Mouse (Mus musculus): ENCODE results near the gene Cym. TPM values are rescaled to one million over a fixed set of nuclear protein-coding genes. Genes with fewer than 3 reads are reported as not detected.

The Cym gene
- 0.18 TPM in 1 of 2 replicates, not detected in the other for polyA plus RNA-seq (2016; fragmentation: Nextera tagmentation; extraction: Ambion mirVana)

DNA sequence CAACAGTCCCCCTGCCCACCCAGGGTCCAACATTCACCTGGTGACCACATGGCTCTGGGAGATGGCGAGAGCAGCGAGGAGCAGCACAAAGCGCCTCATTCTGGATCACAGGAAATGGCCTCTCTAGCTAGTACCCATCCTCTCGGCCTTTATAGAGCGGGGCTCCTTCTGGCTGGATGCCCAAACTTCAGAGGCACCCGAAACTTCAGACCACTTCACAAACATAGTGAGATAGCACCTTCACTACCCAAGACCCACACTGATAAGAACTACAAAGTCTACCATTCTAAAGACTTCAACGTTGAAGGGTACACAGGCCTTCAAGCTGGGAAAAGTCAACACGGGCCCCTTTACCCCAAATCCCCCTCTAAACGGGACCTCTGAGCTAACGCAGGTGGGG is at the start of gene Cym:
Gene Cym (minus strand): TSS at position 125 of the 400 bp plus-strand sequence.
- H3K9ac ChIP-seq, result no peak within 1 kb of the TSS
- H3K4me3 ChIP-seq, result no peak within 1 kb of the TSS
- H3K4me2 ChIP-seq, result no peak within 1 kb of the TSS
- 0 out of 2 replicates have a peak, but pooled peaks cover 3% of the 10 kb centered on the region for H3K27me3 ChIP-seq (replicated peaks)
- H3K9me3 ChIP-seq (replicated peaks), result peaks cover 5% of the 10 kb centered on the region
- ATAC-seq (ENCODE audit: insufficient number of reproducible peaks, low FRiP score), result no peak
- H3K27ac ChIP-seq (ENCODE audit: poor library complexity, severe bottlenecking), result no peak within 1 kb of the TSS
- no peaks in the 10 kb centered on the region for H3K36me3 ChIP-seq
- no peaks in the 10 kb centered on the region for H3K4me1 ChIP-seq (replicated peaks)
- WGBS, result 60% methylated on average over 10 of the region's 10 CpGs

DNA sequence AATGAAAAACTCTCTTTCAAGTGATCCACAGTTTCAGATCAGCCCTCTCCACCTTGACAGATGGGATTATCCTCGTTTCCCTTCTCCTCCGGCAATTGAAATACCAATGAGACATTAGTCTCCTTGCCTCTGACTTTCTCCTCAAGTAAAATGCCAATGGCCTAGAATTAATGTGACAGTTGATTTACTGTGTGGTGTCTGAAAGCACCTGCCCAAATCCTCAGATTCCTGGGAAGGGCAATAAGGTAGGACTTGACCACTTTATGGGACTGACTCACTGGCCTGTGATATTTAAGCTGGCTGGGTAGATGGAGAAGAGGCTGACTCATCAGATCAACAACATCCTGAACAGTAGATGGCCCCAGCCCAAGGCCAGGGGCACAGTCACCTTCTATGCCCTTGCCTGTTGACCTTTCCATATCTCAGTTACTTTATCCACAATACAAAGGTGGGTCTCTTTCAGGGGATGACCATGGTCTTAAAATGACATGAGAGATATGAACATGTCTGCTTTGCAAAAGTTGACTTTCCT is 45.3 kb upstream of the Cym start:
- ATAC-seq (ENCODE audit: insufficient number of reproducible peaks, low FRiP score), result no peak
- Histone ChIP-seq H3K9ac (no peak overlapping the region), H3K4me1 (replicated peaks) (no peaks in the 10 kb centered on the region), H3K9me3 (replicated peaks) (no peaks in the 10 kb centered on the region), H3K4me2 (no peak overlapping the region), H3K36me3 (no peaks in the 10 kb centered on the region), H3K27ac (ENCODE audit: poor library complexity, severe bottlenecking) (no peak overlapping the region), H3K27me3 (replicated peaks) (no peaks in the 10 kb centered on the region; the same call in 1 of the 2 replicates), H3K4me3 (no peak overlapping the region)
- 71% methylated on average over 2 of the region's 2 CpGs for WGBS

GRCm38 (mm10) chr3:107261851-107262165 is 40.3 kb upstream of the Cym start:
- WGBS, result 72% methylated on average over 7 of the region's 7 CpGs
- Histone ChIP-seq H3K4me2 (no peak overlapping the region), H3K4me3 (no peak overlapping the region), H3K36me3 (no peaks in the 10 kb centered on the region), H3K9me3 (replicated peaks) (no peaks in the 10 kb centered on the region), H3K4me1 (replicated peaks) (0 out of 2 replicates have a peak, but pooled peaks cover 4% of the 10 kb centered on the region), H3K27me3 (replicated peaks) (no peaks in the 10 kb centered on the region; the same call in 1 of the 2 replicates), H3K9ac (no peak overlapping the region), H3K27ac (ENCODE audit: poor library complexity, severe bottlenecking) (no peak overlapping the region)
- ATAC-seq (ENCODE audit: insufficient number of reproducible peaks, low FRiP score), result no peak

GRCm38 (mm10) chr3:107260956-107261850 is 39.7 kb upstream of the Cym start:
- no peak overlapping the region for H3K27ac ChIP-seq (ENCODE audit: poor library complexity, severe bottlenecking)

DNA sequence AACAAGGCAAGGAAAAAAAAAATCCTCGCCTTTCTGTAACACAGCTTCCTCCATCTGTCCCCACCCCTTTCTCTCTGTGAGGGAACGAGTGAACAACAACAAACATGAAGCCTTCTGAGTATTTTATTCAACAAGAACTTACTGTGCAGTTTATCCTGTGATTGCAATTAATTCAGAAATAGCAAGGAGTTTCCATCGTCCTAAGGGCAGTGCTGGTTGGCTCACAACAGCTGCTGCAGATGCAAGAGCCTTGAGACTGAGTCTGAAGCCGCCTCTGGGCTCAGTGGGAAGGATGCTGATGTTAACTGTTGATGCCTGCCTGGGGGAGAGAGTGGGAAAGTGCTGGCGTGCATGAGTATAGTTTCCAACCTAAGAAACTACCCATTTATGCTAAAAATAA is 36.4 kb upstream of the Cym start:
- H3K4me2 ChIP-seq, result no peak overlapping the region
- H3K9me3 ChIP-seq (replicated peaks), result no peaks in the 10 kb centered on the region
- WGBS, result 53% methylated on average over 5 of the region's 5 CpGs
- H3K27ac ChIP-seq (ENCODE audit: poor library complexity, severe bottlenecking), result no peak overlapping the region
- no peaks in the 10 kb centered on the region for H3K27me3 ChIP-seq (replicated peaks)
- H3K4me3 ChIP-seq, result no peak overlapping the region
- no peaks in the 10 kb centered on the region for H3K36me3 ChIP-seq
- 0 out of 2 replicates have a peak, but pooled peaks cover 4% of the 10 kb centered on the region for H3K4me1 ChIP-seq (replicated peaks)
- no peak overlapping the region for H3K9ac ChIP-seq
- no peak for ATAC-seq (ENCODE audit: insufficient number of reproducible peaks, low FRiP score)

More at GRCm38 (mm10) chr3:107260956-107261850, 39.7 kb upstream of the Cym start:
- Histone ChIP-seq H3K9ac (no peak overlapping the region), H3K27me3 (replicated peaks) (no peaks in the 10 kb centered on the region; the same call in 1 of the 2 replicates), H3K4me1 (replicated peaks) (0 out of 2 replicates have a peak, but pooled peaks cover 4% of the 10 kb centered on the region), H3K4me3 (no peak overlapping the region), H3K4me2 (no peak overlapping the region), H3K36me3 (no peaks in the 10 kb centered on the region), H3K9me3 (replicated peaks) (no peaks in the 10 kb centered on the region)
- WGBS, result 56% methylated on average over 8 of the region's 8 CpGs
- no peak for ATAC-seq (ENCODE audit: insufficient number of reproducible peaks, low FRiP score)

DNA sequence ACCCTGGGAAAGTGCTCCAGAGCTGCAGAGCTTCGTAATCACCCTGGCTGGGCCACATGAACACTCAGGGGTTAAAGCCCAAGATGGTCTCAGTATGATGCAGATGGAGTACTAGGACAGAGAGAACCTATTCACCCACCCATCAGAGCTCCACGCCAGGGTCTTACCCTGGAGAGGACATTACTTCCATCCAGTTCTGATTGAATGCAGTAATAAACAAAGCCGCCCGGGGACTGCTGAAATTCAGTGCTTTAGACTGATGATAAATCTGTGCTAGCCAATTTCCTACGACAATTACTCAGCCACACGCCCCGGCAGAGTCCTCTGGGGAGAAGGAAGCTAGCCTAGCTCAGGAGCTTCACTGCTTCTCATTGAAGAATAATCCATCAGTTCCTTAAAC is 35.2 kb upstream of the Cym start:
- Histone ChIP-seq H3K4me3 (no peak overlapping the region), H3K9ac (no peak overlapping the region), H3K4me1 (replicated peaks) (0 out of 2 replicates have a peak, but pooled peaks cover 4% of the 10 kb centered on the region), H3K9me3 (replicated peaks) (no peaks in the 10 kb centered on the region), H3K36me3 (no peaks in the 10 kb centered on the region), H3K27ac (ENCODE audit: poor library complexity, severe bottlenecking) (no peak overlapping the region), H3K27me3 (replicated peaks) (no peaks in the 10 kb centered on the region), H3K4me2 (no peak overlapping the region)
- WGBS, result 67% methylated on average over 7 of the region's 7 CpGs
- no peak for ATAC-seq (ENCODE audit: insufficient number of reproducible peaks, low FRiP score)

DNA sequence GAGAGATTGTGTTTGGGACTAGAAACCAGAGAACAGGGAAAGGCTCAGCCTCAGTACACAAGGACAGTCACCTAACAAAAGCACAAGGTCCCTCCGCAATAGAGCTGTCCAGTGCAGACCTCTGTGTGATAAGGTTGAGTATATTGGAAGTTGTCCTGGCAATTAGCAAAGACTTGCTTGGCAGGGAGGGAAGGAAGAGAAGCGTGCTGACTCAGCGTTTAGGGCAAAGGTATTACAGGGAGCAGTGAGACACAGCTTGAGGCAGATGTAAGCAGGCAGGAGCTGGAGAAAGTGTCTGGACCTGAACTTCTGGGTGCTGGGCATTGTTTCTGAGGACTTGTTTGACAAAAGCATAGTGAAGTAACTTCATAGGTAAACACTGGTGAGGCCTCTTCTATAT is 34.5 kb upstream of the Cym start:
- H3K4me2 ChIP-seq, result no peak overlapping the region
- ATAC-seq (ENCODE audit: insufficient number of reproducible peaks, low FRiP score), result no peak
- H3K9ac ChIP-seq, result no peak overlapping the region
- no peaks in the 10 kb centered on the region for H3K27me3 ChIP-seq (replicated peaks)
- H3K27ac ChIP-seq (ENCODE audit: poor library complexity, severe bottlenecking), result no peak overlapping the region
- H3K4me3 ChIP-seq, result no peak overlapping the region
- no peaks in the 10 kb centered on the region for H3K9me3 ChIP-seq (replicated peaks)
- H3K36me3 ChIP-seq, result no peaks in the 10 kb centered on the region
- no peaks in the 10 kb centered on the region for H3K4me1 ChIP-seq (replicated peaks)
- 72% methylated on average over 3 of the region's 3 CpGs for WGBS

- Histone ChIP-seq H3K4me3 (no peak overlapping the region), H3K4me1 (replicated peaks) (no peaks in the 10 kb centered on the region), H3K27ac (ENCODE audit: poor library complexity, severe bottlenecking) (no peak overlapping the region), H3K9ac (no peak overlapping the region), H3K36me3 (no peaks in the 10 kb centered on the region), H3K4me2 (no peak overlapping the region), H3K9me3 (replicated peaks) (no peaks in the 10 kb centered on the region), H3K27me3 (replicated peaks) (no peaks in the 10 kb centered on the region)
- ATAC-seq (ENCODE audit: insufficient number of reproducible peaks, low FRiP score), result no peak
- 75% methylated on average over 5 of the region's 5 CpGs for WGBS
Measured at GRCm38 (mm10) chr3:107253925-107254324, 32.4 kb upstream of the Cym start.

DNA sequence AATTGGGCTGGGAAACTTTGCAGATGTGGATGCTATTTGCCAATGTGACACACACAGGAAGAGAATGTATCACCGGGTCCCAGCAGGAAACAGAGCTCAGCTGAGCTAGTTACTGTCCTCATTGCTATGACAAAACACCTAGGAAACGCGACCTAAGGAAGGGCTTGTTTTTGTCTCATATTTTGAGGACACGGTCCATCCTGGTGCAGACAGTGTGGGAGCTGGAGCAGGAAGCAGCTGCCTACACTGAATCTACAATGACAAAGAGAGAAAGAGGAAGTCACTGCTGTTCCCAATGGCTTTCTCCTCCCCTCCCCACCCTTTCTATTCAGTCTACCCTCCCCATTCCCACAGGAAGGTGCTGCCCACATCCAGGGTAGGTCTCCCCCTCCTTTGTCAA is 30.5 kb upstream of the Cym start:
- Histone ChIP-seq H3K9ac (no peak overlapping the region), H3K4me2 (no peak overlapping the region), H3K4me1 (replicated peaks) (no peaks in the 10 kb centered on the region), H3K4me3 (no peak overlapping the region), H3K36me3 (no peaks in the 10 kb centered on the region), H3K27ac (ENCODE audit: poor library complexity, severe bottlenecking) (no peak overlapping the region), H3K9me3 (replicated peaks) (no peaks in the 10 kb centered on the region), H3K27me3 (replicated peaks) (no peaks in the 10 kb centered on the region)
- 54% methylated on average over 4 of the region's 4 CpGs for WGBS
- ATAC-seq (ENCODE audit: insufficient number of reproducible peaks, low FRiP score), result no peak

DNA sequence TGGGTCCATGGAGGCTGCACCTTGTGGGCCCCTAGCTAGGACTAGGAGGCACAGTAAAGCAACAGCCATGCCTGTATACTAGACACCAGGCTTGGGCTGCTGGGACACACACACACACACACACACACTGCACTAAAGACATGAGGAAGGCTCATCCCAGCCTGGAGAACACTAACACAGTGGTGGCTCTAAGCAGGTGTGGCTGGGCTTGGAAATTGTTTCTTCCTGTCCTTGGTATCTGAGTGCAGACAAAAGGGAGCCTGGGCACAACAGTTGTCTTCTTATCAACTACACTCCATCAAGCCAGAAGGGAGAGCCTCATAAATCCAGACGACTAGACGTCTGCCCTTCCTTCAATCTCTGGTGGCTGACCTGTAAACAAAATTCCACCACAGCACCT is 28.8 kb upstream of the Cym start:
- no peaks in the 10 kb centered on the region for H3K27me3 ChIP-seq (replicated peaks)
- no peaks in the 10 kb centered on the region for H3K4me1 ChIP-seq (replicated peaks)
- ATAC-seq (ENCODE audit: insufficient number of reproducible peaks, low FRiP score), result no peak
- H3K9me3 ChIP-seq (replicated peaks), result no peaks in the 10 kb centered on the region
- no peaks in the 10 kb centered on the region for H3K36me3 ChIP-seq
- H3K4me3 ChIP-seq, result no peak overlapping the region
- H3K27ac ChIP-seq (ENCODE audit: poor library complexity, severe bottlenecking), result no peak overlapping the region
- H3K9ac ChIP-seq, result no peak overlapping the region
- 30% methylated on average over 2 of the region's 2 CpGs for WGBS
- H3K4me2 ChIP-seq, result no peak overlapping the region

- no peaks in the 10 kb centered on the region for H3K36me3 ChIP-seq
- no peak for ATAC-seq (ENCODE audit: insufficient number of reproducible peaks, low FRiP score)
- H3K9me3 ChIP-seq (replicated peaks), result no peaks in the 10 kb centered on the region
- WGBS, result 31% methylated on average over 3 of the region's 3 CpGs
- no peak overlapping the region for H3K4me3 ChIP-seq
- no peak overlapping the region for H3K27ac ChIP-seq (ENCODE audit: poor library complexity, severe bottlenecking)
- H3K27me3 ChIP-seq (replicated peaks), result peaks cover 7% of the 10 kb centered on the region; the same call in 1 of the 2 replicates
- H3K4me1 ChIP-seq (replicated peaks), result no peaks in the 10 kb centered on the region
- no peak overlapping the region for H3K4me2 ChIP-seq
- no peak overlapping the region for H3K9ac ChIP-seq
Measured at GRCm38 (mm10) chr3:107249042-107249441, 27.5 kb upstream of the Cym start.
